Mouse (Mus musculus): ENCODE measurements around the gene Serpina1e.
A peak's percentile ranks its signal among the peaks of the same experiment; 100 is the strongest.

- no peak for TF ChIP-seq POLR2A (IDR thresholded peaks at IDR 0.05; ENCODE audit: insufficient read length, low read depth)
- no peak for TF ChIP-seq MYOD1 (IDR thresholded peaks at IDR 0.05; ENCODE audit: control insufficient read depth in 1 of 3, insufficient read length in 2 of 3, low read depth in 2 of 3)
- no peak for TF ChIP-seq MAX (IDR thresholded peaks at IDR 0.05; ENCODE audit: low read depth)
- no peak for TF ChIP-seq USF1 (IDR thresholded peaks at IDR 0.05; ENCODE audit: low read depth)
- no peak for TF ChIP-seq E2F4 (IDR thresholded peaks at IDR 0.05; ENCODE audit: insufficient read depth)
- no peak for TF ChIP-seq TCF12 (IDR thresholded peaks at IDR 0.05; ENCODE audit: insufficient read depth, poor library complexity, severe bottlenecking)
- no peak for TF ChIP-seq MYOG (IDR thresholded peaks at IDR 0.05; ENCODE audit: control insufficient read depth in 1 of 3, insufficient read depth in 1 of 3, insufficient read length in 2 of 3, low read depth in 2 of 3)
- peak; percentile 72; the same call in 1 of the 2 replicates for TF ChIP-seq CEBPB (IDR thresholded peaks at IDR 0.05; ENCODE audit: insufficient read depth, poor library complexity, severe bottlenecking)
- TF ChIP-seq POLR2AphosphoS2 (IDR thresholded peaks at IDR 0.05; ENCODE audit: insufficient read length, low read depth): no peak
- no peak for TF ChIP-seq SRF (IDR thresholded peaks at IDR 0.05; ENCODE audit: control insufficient read depth, insufficient read length, low read depth)
- no peak for TF ChIP-seq REST (IDR thresholded peaks at IDR 0.05; ENCODE audit: insufficient read depth, insufficient read length)
- no peak for TF ChIP-seq TCF3 (IDR thresholded peaks at IDR 0.05; ENCODE audit: insufficient read length, low read depth)
These were observed 3.6 kb upstream of the Serpina1e start for GRCm38 (mm10) chr12:103962337-103962736.

Data from myocyte (in vitro differentiated cells).